Mouse (Mus musculus): ENCODE measurements around the gene Il25.

The Il25 gene

DNA sequence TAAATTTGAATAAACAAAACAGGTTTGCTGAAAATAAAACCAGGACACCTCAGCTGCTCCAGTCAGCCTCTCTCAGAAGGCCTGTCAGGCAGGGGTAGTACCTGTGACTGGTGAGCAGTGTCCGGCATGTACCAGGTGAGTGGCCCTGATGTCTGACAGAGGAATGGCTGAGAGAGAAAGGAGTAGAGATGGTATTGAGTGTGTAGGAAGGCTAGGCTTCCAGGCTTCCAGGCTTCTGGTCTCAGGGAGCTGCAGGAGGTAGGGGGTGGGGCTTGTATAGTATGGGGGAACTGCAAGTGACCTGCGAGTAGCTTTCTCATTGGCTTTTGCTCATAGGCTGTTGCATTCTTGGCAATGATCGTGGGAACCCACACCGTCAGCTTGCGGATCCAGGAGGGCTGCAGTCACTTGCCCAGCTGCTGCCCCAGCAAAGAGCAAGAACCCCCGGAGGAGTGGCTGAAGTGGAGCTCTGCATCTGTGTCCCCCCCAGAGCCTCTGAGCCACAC lies at the start of gene Il25:
Gene Il25, plus strand, starts transcription at position 51 of the 506 bp plus-strand sequence.
- no peak for DNase-seq (ENCODE audit: low spot score in 2 of 2)

DNA sequence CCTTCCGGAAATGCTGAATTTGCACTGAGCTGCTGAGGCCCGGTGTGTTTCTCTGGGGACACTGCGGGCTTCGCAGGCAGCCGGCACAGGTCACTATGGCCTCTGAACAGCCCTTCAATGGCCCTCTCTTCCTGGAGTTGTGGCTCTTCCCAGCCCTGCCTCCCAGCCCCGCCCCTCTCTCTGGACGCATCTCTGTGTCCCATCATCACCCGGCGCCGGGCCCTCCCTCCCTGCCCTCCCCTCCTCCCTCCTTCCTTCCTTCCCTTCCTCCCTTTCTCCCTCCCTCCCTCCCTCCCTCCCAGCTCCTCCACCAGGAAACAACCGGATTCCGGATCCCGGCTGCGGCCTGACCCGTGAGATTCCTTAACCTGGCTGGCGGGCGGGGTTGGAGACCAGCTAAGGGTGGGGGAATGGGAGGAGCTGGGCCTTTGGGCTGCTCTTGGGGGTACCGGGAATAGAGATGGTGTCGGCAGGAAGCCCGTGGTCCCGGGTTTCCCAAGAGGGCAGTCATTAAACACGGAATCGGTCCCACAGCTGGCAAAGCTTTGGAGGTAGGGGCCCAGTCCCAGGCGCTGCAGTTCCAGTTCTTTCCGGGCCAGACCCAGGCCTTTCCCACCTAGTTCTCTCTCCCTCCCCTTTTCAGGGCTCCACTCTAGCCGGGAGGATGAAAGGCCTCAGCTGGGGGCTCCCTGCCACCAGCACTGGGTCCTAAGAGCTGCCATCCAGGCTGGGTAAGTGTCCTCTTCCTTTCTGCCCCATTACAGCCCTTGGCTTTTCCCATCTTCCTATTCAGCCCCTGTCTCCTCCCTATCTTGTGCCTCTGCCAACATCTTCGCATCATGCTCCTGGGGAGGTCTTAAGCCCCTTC lies 49.1 kb upstream of the Il25 start, which contains the start of the genes Bcl2l2 and Gm20521:
Gene Bcl2l2, plus strand, starts transcription at position 224 of the 868 bp plus-strand sequence.
Gene Gm20521, plus strand, starts transcription at position 288 of the 868 bp plus-strand sequence.
- DNase-seq (ENCODE audit: low spot score in 2 of 2), result peak; percentile 74 to 85

DNA sequence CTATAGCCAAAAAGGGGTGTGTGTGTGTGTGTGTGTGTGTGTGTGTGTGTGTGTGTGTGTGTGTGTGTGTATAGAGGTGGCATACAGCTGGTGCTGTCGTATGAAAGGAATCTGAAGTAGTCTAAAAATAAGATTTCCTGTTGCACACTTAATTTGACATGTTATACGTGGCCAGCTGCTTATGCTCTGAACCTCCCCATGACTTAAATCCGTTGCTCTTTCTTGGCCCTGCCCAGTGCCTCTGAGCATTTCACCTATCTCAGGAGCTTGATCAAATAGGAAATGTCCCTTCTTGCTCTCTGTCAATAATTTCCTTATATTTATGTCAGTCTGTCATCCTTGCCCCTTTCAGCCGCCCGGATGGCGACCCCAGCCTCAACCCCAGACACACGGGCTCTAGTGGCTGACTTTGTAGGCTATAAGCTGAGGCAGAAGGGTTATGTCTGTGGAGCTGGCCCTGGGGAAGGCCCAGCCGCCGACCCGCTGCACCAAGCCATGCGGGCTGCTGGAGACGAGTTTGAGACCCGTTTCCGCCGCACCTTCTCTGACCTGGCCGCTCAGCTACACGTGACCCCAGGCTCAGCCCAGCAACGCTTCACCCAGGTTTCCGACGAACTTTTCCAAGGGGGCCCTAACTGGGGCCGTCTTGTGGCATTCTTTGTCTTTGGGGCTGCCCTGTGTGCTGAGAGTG lies 48.3 kb upstream of the Il25 start:
- DNase-seq (ENCODE audit: low spot score in 2 of 2), result no peak

DNA sequence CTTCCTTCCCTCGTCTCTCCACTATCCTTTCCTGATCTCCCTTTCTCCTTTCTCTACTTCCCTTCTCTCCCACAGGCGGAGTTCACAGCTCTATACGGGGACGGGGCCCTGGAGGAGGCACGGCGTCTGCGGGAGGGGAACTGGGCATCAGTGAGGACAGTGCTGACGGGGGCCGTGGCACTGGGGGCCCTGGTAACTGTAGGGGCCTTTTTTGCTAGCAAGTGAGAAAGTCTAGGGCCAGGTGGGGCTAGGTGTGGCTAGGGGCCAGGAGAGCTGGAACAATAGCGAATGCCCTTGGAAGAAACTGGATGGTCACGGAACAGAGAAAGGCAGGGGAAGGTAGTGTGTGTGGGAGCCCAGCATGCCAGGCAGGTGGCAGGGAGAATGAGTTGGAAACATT lies 47.2 kb upstream of the Il25 start:
- DNase-seq (ENCODE audit: low spot score in 2 of 2), result no peak

DNA sequence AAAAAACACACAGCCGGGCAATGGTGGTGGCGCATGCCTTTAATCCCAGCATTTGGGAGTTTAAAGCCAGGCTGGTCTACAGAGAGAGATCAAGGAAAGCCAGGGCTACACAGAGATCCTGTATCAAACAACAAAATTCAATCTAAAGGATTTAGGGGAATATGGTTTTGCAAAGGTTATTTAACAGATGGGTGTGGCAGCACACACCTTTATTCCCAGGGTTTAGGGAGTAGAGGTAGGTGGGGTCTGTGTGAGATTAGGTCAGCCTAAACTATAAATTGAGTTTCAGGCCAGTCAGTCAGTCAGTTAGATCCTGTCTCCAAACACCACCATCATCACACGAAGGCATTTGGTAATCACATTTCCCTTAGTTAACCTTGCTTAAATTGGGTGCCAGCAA lies 40.3 kb upstream of the Il25 start, which contains the start of gene Pabpn1:
Gene Pabpn1, plus strand, starts transcription at position 301 of the 400 bp plus-strand sequence.
- no peak for DNase-seq (ENCODE audit: low spot score in 2 of 2)

DNA sequence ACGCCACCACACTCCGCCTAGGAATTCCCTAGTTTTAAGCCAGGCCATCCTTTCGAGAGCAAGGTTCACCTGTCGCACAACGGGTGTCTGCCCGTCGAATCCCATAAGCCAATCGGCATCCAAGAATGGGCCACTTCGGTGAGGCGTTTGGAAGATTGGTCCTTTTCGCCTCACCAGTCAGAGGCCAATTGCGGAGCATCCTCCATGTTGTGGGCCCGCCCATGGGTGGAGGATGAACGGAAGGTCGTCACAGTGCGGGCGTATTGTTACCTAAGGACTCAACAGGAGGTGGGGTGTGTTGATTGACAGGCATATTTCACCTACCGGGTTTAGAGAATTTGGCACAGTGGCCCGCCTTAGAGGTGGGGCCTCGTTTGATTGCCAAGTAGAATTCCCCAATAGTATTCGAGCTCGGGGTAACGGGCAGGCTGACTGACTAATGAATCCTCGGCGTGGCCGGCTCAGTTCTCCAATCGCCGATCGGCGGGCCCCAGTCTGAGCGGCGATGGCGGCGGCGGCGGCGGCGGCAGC lies 38.8 kb upstream of the Il25 start:
- DNase-seq (ENCODE audit: low spot score in 2 of 2), result peak; percentile 98

DNA sequence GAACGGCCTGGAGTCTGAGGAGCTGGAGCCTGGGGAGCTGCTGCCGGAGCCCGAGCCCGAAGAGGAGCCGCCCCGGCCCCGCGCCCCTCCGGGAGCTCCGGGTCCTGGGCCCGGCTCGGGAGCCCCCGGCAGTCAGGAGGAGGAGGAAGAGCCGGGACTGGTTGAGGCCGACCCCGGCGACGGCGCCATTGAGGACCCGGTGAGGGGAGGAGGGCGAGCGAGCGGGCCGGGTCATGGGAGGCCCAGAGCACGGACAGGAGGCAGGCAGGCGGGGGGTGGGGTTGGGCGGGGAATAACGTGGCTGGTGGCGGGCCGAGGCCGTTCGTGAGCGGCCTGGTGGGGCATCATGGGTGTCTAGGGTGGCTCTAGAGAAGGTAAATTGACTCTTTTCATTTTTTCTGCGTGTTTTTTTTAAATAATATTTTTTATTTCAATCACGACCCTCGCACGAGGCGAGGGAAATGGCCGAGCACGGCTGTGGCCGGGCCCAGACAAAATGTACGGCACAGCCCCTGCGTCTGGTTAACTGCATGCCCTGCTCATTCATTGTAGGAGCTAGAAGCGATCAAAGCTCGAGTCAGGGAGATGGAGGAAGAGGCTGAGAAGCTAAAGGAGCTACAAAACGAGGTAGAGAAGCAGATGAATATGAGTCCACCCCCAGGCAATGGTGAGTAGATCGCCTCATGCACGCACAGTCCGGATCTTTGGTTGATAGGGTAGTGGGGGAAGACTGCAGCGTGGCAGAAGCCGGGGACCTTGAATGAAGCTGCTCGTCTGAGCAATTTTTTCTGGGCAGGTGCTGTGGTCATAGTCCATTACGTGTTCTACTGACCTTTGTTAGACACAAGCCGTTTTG lies 38.0 kb upstream of the Il25 start:
- peak in 1 of 2 experiments; percentile 62 for DNase-seq (ENCODE audit: low spot score in 2 of 2)

DNA sequence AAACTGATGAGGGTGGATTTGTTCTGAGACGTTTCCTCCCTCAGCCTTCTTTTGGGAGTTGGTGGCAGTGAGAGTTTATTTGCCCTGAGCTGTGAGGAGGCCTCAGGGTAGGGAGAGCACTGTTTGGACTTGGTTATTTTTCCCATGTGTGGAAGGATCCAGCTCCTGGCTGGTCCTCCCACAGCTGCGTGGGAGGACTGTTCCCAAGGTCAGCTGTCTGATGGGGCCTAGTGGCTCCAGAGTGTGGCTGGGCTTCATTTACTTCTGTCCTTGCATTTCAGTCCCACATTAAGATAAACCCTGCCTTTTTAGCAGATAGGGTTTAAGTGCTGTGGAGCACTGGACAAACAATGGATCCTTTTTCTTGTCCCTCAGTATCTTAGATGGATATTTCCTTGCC lies 35.0 kb upstream of the Il25 start:
- DNase-seq (ENCODE audit: low spot score in 2 of 2), result no peak

DNA sequence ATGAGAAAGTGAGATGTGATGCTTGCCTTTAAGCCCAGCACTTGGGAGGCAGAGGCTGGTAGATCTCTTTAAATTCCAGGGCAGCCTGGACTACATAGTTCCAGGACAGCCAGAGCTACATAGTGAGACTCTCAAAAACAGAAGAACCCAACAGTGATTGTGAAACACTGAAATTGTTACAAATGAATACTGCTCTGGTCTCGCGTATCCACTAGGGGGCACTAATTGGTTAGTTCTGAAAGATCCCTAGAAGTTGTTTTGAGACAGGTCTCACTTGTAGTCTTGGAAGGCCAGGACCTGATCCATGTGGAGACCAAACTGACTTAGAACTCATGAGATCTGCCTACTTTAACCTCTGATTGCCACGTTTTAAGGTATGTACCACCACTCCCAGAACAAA lies 32.1 kb upstream of the Il25 start:
- peak; percentile 58 to 60 for DNase-seq (ENCODE audit: low spot score in 2 of 2)

DNA sequence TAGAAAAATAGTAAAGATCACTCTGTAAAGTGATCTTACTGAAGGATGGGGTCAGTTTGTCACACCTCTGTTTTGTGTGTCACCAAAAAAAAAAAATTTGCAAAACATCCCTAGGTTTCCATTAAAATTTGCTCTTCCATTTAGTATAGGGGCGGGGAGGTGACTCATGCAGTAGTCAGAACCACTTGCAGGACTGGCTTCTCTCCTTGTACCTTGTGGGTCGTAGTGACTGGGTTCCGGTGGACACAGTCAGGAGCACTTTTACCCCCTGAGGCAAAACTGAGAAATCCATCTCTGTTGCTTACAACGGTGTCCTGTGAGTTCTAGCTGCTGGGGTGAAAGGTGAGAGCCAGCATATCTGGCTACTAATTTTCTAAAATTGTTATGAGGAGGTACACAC lies 28.9 kb upstream of the Il25 start:
- DNase-seq (ENCODE audit: low spot score in 2 of 2), result no peak

DNA sequence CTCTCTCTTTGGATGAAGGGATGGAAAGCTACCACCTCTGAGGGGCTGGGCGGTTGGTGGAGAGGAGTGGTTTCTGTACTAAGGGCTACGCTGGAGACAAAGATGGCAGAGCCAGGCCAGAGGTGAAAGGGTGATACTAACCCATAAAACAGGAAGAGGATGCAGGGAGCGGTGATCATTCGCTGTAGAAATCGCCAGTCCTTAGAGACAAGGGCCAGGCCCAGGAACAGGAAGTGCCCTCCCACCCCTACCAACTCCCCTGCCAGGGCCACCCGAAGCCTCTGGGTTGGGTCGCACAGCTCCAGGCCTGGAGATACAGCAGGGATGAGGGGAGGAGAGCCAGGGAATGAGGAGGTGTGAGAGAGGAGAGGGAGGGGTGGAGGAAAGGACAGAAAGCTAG lies 23.8 kb upstream of the Il25 start:
- no peak for DNase-seq (ENCODE audit: low spot score in 2 of 2)

DNA sequence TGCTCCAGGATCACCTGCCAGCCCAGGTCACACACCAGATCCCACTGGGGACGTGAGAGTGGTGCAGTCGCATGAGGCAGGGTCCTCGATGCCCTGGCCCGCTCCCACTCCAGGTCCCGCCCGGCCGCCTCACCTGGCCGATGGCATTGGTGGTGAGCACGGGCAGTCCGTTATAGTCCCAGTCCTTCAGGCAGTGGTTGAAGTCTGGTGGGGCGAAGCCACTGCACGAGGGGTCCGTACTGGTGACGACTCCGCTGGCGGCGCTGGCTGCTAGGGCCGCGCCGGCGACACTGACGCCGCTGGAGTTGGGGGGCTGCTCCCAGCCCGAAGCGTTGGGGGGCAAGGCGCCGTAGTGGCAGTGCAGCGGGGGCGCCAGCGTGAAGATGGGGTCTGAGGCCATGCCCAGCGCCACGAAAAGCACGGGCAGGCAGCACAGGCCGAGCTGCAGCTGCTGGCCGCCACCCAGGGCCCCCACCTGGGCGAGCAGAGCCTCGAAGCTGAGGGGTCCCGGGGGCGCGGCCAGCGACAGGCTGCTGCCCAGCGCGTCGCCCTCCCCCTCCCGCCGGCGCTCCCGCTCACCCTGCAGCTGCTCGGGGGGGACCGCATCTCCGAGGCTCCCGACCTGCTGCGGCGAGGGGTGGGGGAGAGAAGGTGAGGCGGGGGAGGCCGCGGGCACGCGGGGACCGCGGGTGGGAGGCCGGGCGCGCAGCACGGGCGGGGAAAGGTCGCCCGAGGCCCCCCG lies 20.2 kb upstream of the Il25 start:
- no peak for DNase-seq (ENCODE audit: low spot score in 2 of 2)

DNA sequence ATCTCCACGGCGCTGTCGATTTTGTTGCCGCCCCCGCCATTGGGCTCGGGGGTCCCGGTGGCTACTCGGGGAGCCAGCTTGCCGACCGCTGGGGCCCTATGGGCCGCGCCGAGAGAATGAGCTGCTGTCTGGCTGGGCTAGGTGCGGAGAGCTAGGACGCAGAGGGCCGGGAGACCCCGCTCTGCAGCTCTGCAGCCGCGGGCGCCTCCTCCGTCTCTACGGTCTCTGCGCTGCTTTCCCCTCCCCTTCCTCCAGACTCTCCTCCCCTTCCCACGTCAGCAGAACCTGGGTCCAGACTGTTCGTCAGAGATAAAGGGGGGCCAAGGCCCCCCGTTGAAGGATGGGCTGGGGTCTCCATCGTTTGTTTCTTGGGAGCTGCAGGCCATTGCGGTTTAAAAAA lies 19.6 kb upstream of the Il25 start, which contains the start of gene Slc22a17:
Gene Slc22a17, minus strand, starts transcription at position 247 of the 400 bp plus-strand sequence.
- DNase-seq (ENCODE audit: low spot score in 2 of 2), result peak; percentile 62 to 70

DNA sequence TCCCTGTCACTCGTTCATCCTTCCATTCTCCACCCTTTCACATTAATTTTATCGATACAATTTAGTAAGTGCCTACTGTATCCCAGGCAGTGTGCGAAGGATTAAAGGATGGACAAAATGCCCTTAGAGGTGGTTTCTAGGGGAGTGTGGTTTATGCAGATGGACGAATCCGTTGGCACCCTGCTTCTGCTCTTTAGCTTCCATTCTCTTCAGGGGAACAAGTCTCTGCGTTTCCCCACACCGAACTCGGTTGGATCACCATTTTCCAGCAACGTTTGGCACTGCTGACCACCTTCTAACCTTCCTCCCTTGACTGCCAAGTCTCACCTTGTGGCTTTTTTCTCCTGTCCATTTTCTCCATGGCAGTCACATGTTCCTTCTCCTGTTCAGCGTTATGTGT lies 19.2 kb upstream of the Il25 start:
- no peak for DNase-seq (ENCODE audit: low spot score in 2 of 2)

DNA sequence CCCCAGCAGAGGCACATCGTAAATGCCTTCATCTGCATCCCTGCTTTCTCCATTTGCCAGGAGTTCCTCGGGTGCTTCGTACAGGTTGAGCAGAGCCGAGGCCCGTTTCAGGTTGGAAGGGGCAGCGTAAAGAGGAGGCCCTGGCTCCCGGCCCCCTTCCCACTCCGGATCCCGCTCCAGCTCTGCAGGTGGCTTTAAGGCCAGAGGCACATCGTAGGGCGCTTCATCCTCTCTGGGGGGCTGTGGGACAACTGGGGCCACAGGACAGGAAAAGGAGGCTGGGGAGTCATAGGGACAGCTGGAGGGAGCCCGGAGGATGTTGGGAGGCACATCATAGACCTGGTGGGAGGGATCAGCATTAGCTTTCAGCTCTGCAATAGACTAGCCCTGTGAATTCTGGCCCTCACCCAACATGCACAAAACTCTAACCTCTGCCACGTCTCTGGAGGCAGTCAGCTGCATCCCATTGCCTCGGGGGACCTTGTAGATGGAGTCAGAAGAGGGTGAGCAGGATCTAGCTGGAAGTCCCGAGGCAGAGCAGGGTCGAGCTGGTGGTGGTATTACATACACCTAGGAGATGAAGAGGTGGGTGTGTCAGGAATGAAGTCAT lies 12.3 kb upstream of the Il25 start:
- no peak for DNase-seq (ENCODE audit: low spot score in 2 of 2)

DNA sequence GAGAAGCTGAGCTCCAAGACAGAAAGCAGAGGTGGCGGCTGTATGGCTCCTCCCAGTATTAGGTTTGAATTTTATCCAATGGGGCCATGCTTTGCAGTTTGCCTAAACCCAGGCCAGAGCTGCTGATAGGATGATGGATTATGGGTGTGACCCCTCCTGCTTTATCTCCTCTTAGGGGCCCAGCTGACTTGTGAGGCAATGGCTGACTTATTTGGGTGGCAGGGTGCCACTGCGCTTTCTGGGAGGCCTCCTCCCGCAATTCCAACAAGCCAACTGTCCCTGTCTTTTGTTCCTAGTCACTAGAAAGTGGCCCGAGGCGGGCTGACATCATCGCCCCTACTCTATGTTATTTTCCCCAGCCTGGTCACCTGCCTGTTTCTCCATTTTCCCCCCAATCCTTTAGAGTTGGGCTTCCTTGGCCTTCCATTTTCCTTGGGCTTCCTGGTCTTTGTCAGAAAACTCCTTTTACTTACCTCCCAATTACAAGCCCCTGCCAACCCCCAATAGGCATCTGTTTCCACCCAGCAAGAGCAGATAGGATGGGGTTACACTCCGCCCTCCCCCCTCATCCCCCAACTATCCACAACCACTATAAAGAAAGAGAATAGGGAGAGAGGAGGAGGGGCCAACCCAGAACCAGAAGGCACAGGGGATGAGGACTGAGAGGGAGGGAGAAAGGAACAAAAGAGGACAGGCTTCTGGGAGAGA lies 7.7 kb upstream of the Il25 start:
- peak; percentile 72 to 79 for DNase-seq (ENCODE audit: low spot score in 2 of 2)

DNA sequence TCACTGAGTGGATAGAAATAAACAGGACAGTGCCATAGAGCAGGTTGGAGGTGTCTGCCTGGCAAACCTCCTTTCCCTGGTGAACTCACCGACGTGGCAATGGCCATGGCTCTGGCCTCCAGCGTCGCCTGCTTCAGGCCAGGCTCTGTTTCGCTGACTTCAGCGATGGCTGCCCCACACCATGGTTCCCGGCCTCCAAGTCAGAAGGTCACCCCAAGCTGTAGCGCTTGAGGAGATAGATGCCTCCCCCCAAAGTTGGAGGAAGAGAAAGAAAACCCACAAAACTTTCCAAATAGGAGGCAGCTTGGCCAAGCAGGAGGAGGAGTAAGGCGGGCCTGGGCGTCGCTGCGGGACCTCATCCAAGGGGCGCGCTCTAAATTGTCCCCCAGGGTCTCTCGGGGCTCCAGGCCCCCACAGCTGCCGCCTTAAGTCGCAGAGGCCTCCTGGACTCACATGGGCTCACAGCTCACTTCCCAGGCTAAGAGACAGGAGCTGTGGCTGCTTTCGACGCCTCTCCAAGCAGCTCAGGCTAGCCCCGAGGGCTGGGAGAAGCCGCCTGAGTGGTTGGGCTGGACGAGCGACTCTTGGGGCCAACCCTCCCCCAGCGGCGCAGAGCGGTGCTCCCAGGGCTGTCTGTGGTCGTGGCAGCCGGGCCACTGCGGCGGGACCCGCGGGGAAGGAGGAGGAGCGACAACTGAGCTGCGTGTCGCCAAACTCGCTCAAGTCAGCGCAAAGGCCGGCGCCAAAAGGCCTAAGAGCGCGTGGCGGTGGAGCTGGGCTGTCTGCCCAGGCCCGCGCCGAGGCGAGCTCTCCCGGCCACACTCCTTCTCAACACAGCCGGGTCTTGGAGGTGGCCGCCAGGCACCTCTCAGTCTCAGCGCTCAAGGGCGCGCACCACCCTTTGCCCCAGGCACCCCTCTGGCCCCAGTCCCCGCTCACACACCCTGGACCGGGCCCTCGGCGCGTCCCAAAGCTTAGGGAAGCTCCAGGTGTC lies 6.8 kb upstream of the Il25 start, which contains the start of gene Efs:
Gene Efs, minus strand, starts transcription at position 778 of the 994 bp plus-strand sequence.
- DNase-seq (ENCODE audit: low spot score in 2 of 2), result peak; percentile 79 to 81
